Mouse (Mus musculus): ENCODE measurements around the gene Orc5. TPM values are rescaled to one million over a fixed set of nuclear protein-coding genes. Genes with fewer than 3 reads are reported as not detected.

Gene Orc5
- total and polyA plus RNA-seq, 3 experiments = 75.7 to 76.5 TPM; not detected in 1

- no peak for TF ChIP-seq USF2 (IDR thresholded peaks at IDR 0.05; ENCODE audit: borderline replicate concordance in 1 of 2, insufficient read depth in 1 of 2, low read depth in 1 of 2, low read length in 2 of 2)
- TF ChIP-seq ZNF384 (IDR thresholded peaks at IDR 0.05; ENCODE audit: low read depth, low read length) = peak; percentile 66
- TF ChIP-seq HCFC1 (IDR thresholded peaks at IDR 0.05; ENCODE audit: low read depth, low read length) = peak; percentile 95
- peak; percentile 90 for TF ChIP-seq ELF1 (IDR thresholded peaks at IDR 0.05; ENCODE audit: low read depth, low read length)
Measured at GRCm38 (mm10) chr5:22550033-22550551, at the start of gene Orc5 (continued).

GRCm38 (mm10) chr5:22596981-22597380 lies 46.8 kb upstream of the Orc5 start:
- Histone ChIP-seq H3K27ac (ENCODE audit: control insufficient read depth, low read depth, low read length) (no peak overlapping the region), H3K9ac (ENCODE audit: control insufficient read depth, low read depth, low read length, poor library complexity, severe bottlenecking) (no peak overlapping the region), H3K4me3 (ENCODE audit: control insufficient read depth in 1 of 2, insufficient read depth in 1 of 2, low read depth in 2 of 2, low read length in 2 of 2) (no peak overlapping the region), H3K79me2 (ENCODE audit: control insufficient read depth, insufficient read depth, low read length, poor library complexity) (no peaks in the 10 kb centered on the region), H3K9me3 (replicated peaks; ENCODE audit: insufficient read depth, low read length) (no peaks in the 10 kb centered on the region), H3K36me3 (ENCODE audit: control insufficient read depth in 1 of 2, insufficient read depth in 2 of 2, low read length in 2 of 2) (no peaks in the 10 kb centered on the region), H3K27me3 (ENCODE audit: control insufficient read depth in 1 of 2, insufficient read depth in 2 of 2, low read length in 2 of 2) (no peaks in the 10 kb centered on the region), H3K4me1 (ENCODE audit: control insufficient read depth in 1 of 2, insufficient read depth in 2 of 2, low read length in 2 of 2) (no peaks in the 10 kb centered on the region)
- DNase-seq (ENCODE audit: low read depth, low spot score) = no peak
- TF ChIP-seq RAD21 (IDR thresholded peaks at IDR 0.05; ENCODE audit: low read depth, low read length) (no peak), POLR2AphosphoS5 (IDR thresholded peaks at IDR 0.05; ENCODE audit: borderline replicate concordance, low read depth, low read length) (no peak), POLR2A (IDR thresholded peaks at IDR 0.05; ENCODE audit: control insufficient read depth in 1 of 2, insufficient read depth in 1 of 2, low read depth in 1 of 2, low read length in 2 of 2, poor library complexity in 1 of 2) (no peak), USF2 (IDR thresholded peaks at IDR 0.05; ENCODE audit: borderline replicate concordance in 1 of 2, insufficient read depth in 1 of 2, low read depth in 1 of 2, low read length in 2 of 2) (no peak), MYC (IDR thresholded peaks at IDR 0.05; ENCODE audit: low read depth, low read length) (no peak), HCFC1 (IDR thresholded peaks at IDR 0.05; ENCODE audit: low read depth, low read length) (no peak), ETS1 (IDR thresholded peaks at IDR 0.05; ENCODE audit: low read depth, low read length) (no peak), NRF1 (IDR thresholded peaks at IDR 0.05; ENCODE audit: insufficient read depth, low read depth, low read length, poor library complexity, severe bottlenecking) (no peak), TBP (IDR thresholded peaks at IDR 0.05; ENCODE audit: low read depth, low read length) (no peak), USF1 (IDR thresholded peaks at IDR 0.05; ENCODE audit: low read depth, low read length) (no peak), ZNF384 (IDR thresholded peaks at IDR 0.05; ENCODE audit: low read depth, low read length) (no peak), MYB (IDR thresholded peaks at IDR 0.05; ENCODE audit: low read depth, low read length) (no peak), GATA1 (IDR thresholded peaks at IDR 0.05; ENCODE audit: low read depth, low read length) (no peak), NELFE (IDR thresholded peaks at IDR 0.05; ENCODE audit: low read depth, low read length) (no peak), POLR2AphosphoS2 (IDR thresholded peaks at IDR 0.05; ENCODE audit: low read length) (no peak)

GRCm38 (mm10) chr5:22589370-22589966 lies 39.2 kb upstream of the Orc5 start:
- no peak for DNase-seq (ENCODE audit: low read depth, low spot score)
- no peak overlapping the region for H3K4me3 ChIP-seq (ENCODE audit: control insufficient read depth in 1 of 2, insufficient read depth in 1 of 2, low read depth in 2 of 2, low read length in 2 of 2)
- no peaks in the 10 kb centered on the region for H3K36me3 ChIP-seq (ENCODE audit: control insufficient read depth in 1 of 2, insufficient read depth in 2 of 2, low read length in 2 of 2)
- peaks cover 0 to 2% of the 10 kb centered on the region in 2 experiments; a peak in 2 of 4 replicates for H3K27me3 ChIP-seq (ENCODE audit: control insufficient read depth in 1 of 2, insufficient read depth in 2 of 2, low read length in 2 of 2)
- no peak overlapping the region for H3K27ac ChIP-seq (ENCODE audit: control insufficient read depth, low read depth, low read length)
- TF ChIP-seq UBTF (IDR thresholded peaks at IDR 0.05; ENCODE audit: borderline replicate concordance, insufficient read depth, low read depth, low read length) = no peak
- TF ChIP-seq EP300 (IDR thresholded peaks at IDR 0.05; ENCODE audit: low read depth in 1 of 2, low read length in 2 of 2) = no peak
- H3K9me3 ChIP-seq (replicated peaks; ENCODE audit: insufficient read depth, low read length) = no peaks in the 10 kb centered on the region
- no peaks in the 10 kb centered on the region for H3K4me1 ChIP-seq (ENCODE audit: control insufficient read depth in 1 of 2, insufficient read depth in 2 of 2, low read length in 2 of 2)
- H3K79me2 ChIP-seq (ENCODE audit: control insufficient read depth, insufficient read depth, low read length, poor library complexity) = no peaks in the 10 kb centered on the region
- H3K9ac ChIP-seq (ENCODE audit: control insufficient read depth, low read depth, low read length, poor library complexity, severe bottlenecking) = no peak overlapping the region
